Mouse (Mus musculus) leukemia stem cell, adult 10-12 weeks (primary cell): Measurements from ENCODE around the gene Gvin1. TPM values are rescaled to one million over a fixed set of nuclear protein-coding genes. Genes with fewer than 3 reads are reported as not detected.

Experiments
- polyA plus RNA-seq: library from polyadenylated mRNA; stranded (reverse); fragments of >175 nt; gene quantifications from 2 replicates; pipeline ENCODE4 v1.2.3, GENCODE M21; 2012; ENCODE audit warnings: low replicate concordance

Gene Gvin1
- polyA plus RNA-seq = 0.36 TPM in 1 of 2 replicates, not detected in the other

DNA sequence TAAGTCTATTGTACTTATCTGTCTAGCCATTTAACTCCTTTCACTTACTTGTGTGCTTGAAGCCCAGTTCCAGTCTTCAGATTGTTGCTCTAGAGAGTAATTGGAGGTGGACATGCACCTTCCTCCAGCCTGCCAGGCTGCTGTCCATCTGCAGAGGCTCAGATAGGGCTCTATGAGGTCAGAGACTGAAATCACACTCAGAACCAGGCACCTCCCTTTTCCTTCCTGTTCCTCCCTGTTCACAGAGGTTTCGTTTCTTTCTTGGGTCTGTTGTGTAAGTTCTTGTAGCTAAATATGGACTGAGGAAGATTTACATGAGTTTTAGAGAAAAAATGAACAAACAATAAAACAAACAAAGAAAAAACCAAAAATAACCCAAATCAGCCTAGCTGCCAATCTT, at the start of gene Gvin1:
Gene Gvin1, minus strand, starts transcription at position 150 of the 400 bp plus-strand sequence.

